Mouse (Mus musculus) liver, embryonic 12.5 days (tissue): Measurements from ENCODE around the gene Myh13. TPM values are rescaled to one million over a fixed set of nuclear protein-coding genes. Genes with fewer than 3 reads are reported as not detected.

Experiments
- ATAC-seq: fragments of 200-750 bp; cut with Nextera tagmentation; 2 replicates; pipeline ENCODE4 v1.8.0; 2017; ENCODE audit warnings: moderate number of reproducible peaks, mild to moderate bottlenecking, moderate library complexity
- H3K27ac ChIP-seq: fragments of 300-500 bp; sonication (generic); 2 replicates; pipeline ENCODE4 v1.5.1; 2016; ENCODE audit warnings: mild to moderate bottlenecking
- H3K27me3 ChIP-seq: fragments of 300-500 bp; sonication (generic); replicated peaks from 2 replicates; pipeline ENCODE4 v1.6.1; 2016; ENCODE audit warnings: mild to moderate bottlenecking, moderate library complexity
- H3K36me3 ChIP-seq: fragments of 300-500 bp; sonication (generic); 2 replicates; pipeline ENCODE4 v1.6.1; 2016; ENCODE audit warnings: mild to moderate bottlenecking, moderate library complexity
- H3K4me1 ChIP-seq: fragments of 300-500 bp; sonication (generic); 2 replicates; pipeline ENCODE4 v1.6.1; 2016
- H3K4me2 ChIP-seq: fragments of 300-500 bp; sonication (generic); 2 replicates; pipeline ENCODE4 v1.6.1; 2016; ENCODE audit warnings: mild to moderate bottlenecking, moderate library complexity
- H3K4me3 ChIP-seq: fragments of 300-500 bp; sonication (generic); 2 replicates; pipeline ENCODE4 v1.5.1; 2016; ENCODE audit warnings: mild to moderate bottlenecking, moderate library complexity
- H3K9ac ChIP-seq: fragments of 300-500 bp; sonication (generic); 2 replicates; pipeline ENCODE4 v1.6.1; 2016; ENCODE audit warnings: mild to moderate bottlenecking, moderate library complexity
- H3K9me3 ChIP-seq: fragments of 300-500 bp; sonication (generic); replicated peaks from 2 replicates; pipeline ENCODE4 v1.6.1; 2016; ENCODE audit warnings: mild to moderate bottlenecking, moderate library complexity
- WGBS: fragments of 180-500 bp; shearing (Covaris S2); methylation state at CpG from one replicate; pipeline ENCODE4 v1.1.7; 2016; ENCODE audit not compliant: insufficient replicate concordance; 5-methylcytosine and 5-hydroxymethylcytosine counted together
- polyA plus RNA-seq: library from polyadenylated mRNA; unstranded; fragments of >200 nt; fragmentation: Nextera tagmentation; extraction: Ambion mirVana; gene quantifications from 2 replicates; pipeline ENCODE4 v1.2.1, GENCODE M21; 2016

Myh13 gene
- polyA plus RNA-seq, 1 experiment from 2014 or later: not detected

DNA sequence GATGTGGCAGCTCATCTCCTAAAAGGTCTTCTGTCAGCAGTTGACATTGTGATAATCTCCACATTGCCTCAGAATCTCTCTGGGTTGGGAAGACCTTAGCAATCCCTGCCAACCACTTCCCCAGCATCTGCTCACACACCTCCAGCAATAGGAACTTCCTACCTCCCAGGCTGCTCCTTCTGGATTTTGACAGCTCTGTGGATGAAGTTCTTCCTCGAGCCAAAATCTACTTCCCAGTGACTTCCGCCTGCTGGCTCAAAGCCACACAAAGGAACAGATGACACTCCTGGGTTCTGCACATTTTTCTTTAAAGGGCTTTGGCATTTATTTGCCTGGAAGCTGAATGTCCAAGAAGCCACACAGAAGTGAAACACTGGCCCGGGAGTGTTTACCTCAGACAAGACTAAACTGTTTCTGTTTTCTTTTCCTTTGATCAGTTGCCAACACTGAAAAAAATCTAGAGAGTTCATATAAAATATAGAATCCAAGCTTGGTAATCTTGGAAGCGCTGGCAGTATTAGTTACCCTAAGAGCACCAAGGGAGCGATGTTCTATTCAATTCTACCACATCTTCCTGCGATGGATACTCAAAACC is 93.0 kb downstream of the Myh13 start:
- H3K4me2 ChIP-seq: no peak overlapping the region
- H3K36me3 ChIP-seq: no peaks in the 10 kb centered on the region
- H3K27ac ChIP-seq: no peak overlapping the region
- no peaks in the 10 kb centered on the region; the same call in 1 of the 2 replicates for H3K27me3 ChIP-seq
- no peak overlapping the region for H3K4me3 ChIP-seq
- WGBS: 63% methylated on average over 6 of the region's 6 CpGs
- ATAC-seq: no peak
- no peak overlapping the region for H3K9ac ChIP-seq
- H3K4me1 ChIP-seq: no peaks in the 10 kb centered on the region
- no peaks in the 10 kb centered on the region for H3K9me3 ChIP-seq

Other genes with a start within 250 kb of the Myh13 start
- gene Myh3, start 243.4 kb upstream of the Myh13 start, polyA plus RNA-seq: 0.58 and 1.4 TPM in 2 replicates
- not detected in 2 replicates for gene Myh2, start 150.6 kb upstream of the Myh13 start, polyA plus RNA-seq
- gene Myh1, start 121.6 kb upstream of the Myh13 start, polyA plus RNA-seq: 0.05 and 0.14 TPM in 2 replicates
- not detected in 2 replicates for gene Myh4, start 83.6 kb upstream of the Myh13 start, polyA plus RNA-seq
- 0.15 and 0.37 TPM in 2 replicates for gene Myh8, start 44.5 kb upstream of the Myh13 start, polyA plus RNA-seq
- gene Gas7, start 133.8 kb downstream of the Myh13 start, polyA plus RNA-seq: 1.8 and 2.1 TPM in 2 replicates